Mouse (Mus musculus) cerebellum, adult 11 months (tissue): Measurements from ENCODE around the gene Dnah2.

Experiments
- DNase-seq: peaks from one replicate; pipeline ENCODE4 v3.0.0; 2022

Dnah2 gene

DNA sequence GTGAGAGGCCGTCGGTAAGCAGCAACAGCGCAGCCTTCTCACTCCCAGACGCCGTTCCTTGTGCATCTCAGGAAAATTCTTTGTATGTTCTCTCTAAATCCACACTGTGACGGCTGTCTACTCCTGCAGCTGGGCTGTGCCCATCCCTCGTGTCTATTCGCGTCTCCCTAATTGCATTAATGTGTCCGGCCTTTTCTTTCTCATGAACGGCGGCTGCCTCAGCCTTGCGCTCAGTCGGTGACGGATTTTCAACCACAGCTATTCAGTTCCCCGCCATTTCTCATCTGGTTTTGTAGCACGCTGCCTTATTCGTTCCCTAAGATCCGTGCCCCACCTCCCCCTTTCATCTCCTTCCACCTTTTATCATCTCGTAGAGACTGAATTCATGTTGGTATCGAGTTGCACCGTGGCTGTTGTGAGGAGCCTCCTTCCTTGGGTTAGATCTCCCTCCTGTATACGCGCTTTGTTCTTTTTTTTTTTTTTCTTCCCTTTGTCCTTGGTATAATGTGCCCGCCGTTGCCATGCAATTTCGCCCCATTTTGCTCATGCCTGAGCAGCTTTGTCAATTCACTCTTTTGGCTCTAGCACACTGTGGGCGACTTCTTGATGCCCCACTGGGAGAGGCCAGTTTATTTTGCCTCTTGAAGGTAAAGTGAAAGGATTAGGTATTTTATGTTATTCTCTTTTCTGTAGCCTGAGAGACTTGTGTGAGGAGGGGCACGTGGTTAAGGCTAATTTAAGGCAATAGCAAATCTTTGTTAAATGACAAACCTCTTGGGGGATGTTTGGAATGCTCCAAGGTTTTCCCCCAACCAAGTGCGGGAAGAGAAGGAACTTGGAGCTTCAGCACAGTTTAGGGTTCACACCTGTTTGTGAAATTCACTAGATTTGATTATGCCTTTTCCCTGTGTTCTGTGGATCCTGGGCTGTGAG, 21.5 kb downstream of the Dnah2 start:
- no peak for DNase-seq

DNA sequence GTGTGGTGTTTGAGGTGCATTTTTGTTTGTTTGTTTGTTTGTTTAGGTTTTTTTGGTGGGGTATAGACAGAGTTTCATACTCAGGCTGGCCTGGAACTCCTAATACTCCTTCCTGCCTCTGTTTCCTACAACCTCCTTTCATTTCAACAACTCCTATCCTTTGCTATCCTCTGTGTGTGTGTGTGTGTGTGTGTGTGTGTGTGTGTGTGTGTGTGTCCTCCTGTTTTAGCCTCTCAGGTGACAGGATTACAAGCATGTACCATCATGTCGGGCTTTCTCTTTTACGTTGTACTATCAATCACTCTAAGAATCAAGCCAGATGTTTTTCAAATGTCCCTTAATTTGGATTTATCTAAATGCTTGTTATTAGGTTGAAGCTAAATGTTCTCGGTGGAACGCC, 22.3 kb downstream of the Dnah2 start:
- DNase-seq = no peak

DNA sequence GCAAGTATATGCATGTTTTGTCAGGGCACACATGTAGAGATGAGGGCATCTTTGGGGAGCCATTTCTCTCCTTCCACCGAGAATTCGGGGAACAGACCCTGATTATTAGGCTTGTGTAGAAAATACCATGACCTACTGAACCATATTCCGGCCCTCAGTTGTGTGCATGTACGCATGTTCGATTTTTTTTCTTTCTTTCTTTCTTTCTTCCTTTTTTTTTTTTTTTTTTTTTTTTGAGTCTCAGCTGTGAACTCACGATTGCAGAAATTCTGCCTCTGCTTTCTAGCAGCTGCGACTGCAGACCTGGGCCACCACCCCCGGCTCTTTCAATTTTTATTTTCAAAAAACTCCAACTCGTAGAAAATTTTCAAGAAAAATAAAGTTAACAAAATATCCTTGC, 23.2 kb downstream of the Dnah2 start:
- no peak for DNase-seq

DNA sequence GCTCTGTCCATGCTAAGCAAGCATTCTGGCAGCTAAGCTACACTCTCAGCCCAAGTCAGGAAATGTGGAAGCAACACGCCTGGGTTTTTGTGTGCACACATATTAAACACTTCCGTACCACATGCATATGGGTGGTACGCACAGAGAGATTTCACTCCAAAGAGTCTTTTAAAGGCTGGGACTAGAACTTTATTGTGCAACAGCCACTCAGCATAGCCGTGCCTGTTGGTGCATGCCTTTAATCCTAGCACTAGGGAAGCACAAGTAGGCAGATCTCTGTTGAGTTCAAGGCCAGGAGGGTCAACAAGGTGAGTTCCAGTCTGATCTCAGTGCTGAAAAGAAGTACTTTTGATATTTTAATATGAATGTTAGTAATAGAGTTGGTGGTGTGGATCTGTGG, 25.3 kb downstream of the Dnah2 start:
- no peak for DNase-seq

DNA sequence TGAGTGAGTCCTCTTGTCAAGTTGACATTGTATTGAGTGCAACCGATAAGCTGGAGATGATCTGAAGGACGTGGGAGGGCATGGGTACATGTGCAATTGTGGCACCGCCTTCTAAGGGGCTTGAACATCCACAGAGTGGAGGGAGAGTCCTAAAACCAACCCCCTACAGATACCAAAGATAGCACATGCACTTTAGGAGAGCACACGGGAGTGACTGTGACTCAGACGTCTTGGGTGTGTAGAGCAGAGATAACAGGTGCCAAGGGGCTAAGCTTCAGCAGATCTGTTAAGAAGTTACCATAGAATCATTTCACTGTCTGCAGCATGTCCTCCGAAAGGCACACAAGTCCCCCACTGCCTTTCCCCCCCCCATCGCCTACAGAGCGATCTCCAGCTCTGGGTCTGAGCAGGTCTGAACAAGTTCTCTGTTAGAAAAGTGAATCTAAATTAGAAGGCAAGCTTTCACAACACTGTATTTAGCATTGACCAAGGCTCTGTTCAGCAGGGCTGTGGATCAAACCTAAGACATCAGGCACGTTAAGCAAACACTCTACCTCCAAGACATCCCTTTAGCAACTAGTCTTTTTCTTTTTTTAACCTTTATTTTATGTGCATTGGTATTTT, 27.3 kb downstream of the Dnah2 start:
- no peak for DNase-seq

DNA sequence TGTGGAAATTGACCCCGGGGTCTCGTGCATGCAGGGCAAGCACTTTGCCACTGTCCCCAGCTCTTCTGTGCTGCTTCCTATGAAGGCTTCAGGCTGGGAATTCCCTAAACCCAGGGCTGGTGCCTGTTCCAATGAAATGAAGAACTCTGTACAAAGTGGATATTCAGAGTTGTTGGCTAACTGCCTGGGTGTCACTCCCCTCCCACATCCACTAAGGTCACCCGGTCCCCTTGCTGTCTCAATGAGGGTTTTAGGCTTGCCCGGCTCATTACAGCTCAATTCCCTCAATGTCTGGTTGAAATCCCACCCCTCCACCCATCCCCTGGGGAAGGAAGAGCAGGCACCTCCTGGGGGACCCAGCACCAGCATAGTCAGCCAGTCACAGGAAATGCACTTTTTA, 28.9 kb downstream of the Dnah2 start:
- no peak for DNase-seq

DNA sequence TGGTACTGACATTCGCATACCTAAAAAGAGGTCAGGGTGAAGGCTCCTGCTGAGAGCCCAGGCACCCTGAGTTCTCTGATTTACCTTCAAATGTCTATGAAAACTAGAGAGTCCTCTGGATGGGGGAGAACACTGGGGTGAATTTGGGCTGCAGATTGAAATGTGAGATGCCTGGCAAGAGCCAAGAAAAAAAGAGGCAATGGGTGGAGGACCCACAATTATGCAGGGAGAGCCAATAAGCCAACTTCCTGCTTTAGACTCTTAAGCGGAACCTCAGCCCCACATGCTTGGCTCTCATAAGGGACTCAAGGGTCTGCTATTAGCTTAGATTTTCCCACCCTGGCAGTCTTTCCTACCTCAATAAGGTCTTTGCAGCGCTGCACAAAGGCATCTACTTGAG, 32.2 kb downstream of the Dnah2 start:
- DNase-seq = no peak

DNA sequence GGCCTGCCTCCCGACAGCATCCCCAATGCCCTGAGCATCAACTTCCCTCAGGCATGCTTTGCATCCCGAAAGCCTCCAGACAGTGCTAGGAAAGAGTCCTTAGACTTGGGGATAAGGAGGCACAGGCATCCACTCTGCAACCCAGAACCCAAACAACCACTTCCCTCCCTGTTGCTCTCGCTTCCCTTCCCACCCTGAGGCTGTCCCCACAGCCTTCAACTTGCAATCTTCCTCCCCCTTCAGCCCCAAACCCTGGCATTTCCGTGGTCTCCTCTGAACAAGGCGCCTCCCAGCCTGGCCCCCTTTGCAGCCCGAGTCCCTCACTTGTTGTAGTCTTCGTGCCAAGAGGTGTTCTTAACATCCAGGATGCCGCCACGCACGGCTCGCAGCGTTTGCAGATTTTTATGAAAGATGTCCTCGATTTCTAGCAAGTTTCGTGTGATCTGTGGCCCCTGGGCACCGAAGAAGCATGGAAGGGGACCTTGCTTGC, 32.7 kb downstream of the Dnah2 start:
- no peak for DNase-seq

DNA sequence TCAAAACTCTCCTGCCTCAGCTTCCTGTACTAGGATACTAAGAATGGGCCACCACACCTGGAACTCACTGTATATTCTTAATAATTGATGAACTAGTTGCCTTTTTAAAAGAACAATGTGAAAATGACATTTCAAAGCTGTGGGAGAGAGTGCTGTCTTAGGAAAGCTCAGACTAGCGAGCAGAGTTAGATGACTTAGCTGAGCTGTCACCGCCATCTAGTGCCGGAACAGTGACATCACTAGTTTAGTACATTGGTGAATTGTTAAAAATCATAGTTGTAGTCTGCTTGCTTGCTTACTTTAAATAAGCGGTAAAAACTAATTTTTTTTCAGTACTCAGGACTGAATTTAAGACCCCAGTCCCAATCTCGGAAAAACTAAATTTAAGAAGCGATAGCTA, 35.1 kb downstream of the Dnah2 start:
- peak; percentile 44 for DNase-seq

DNA sequence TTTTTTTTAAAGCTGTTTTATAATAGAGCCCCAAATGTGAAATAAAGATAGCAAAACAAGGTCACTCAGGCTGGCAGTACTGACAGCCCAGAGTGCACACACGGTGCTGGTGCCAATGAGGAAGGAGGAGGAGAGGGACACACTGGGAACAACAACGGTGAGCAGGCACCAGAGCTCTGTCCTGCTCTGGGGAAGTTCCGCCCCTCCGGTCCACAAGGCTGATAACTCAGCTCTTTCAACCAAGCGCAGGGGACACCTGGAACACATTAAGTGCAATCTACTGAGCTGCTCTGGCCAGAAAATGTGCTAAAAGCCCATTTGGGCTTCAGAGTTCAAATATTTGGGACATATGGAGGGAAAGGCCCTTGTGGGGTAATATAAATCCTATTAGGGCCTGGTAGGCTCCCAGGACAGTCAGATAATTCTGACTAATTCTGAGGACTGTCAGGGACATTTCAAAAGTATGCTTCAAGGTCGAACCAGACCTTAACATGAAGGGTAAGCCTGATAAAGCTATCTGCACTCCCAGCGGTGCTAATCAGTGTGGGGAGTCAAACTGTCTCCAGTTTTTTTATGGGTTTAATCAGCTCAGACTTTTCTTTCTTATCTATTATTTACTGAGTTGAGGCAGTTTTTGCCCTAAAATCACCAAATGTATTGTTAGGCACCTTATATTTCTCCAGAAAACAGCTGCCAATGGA, 38.0 kb downstream of the Dnah2 start:
- DNase-seq = no peak

DNA sequence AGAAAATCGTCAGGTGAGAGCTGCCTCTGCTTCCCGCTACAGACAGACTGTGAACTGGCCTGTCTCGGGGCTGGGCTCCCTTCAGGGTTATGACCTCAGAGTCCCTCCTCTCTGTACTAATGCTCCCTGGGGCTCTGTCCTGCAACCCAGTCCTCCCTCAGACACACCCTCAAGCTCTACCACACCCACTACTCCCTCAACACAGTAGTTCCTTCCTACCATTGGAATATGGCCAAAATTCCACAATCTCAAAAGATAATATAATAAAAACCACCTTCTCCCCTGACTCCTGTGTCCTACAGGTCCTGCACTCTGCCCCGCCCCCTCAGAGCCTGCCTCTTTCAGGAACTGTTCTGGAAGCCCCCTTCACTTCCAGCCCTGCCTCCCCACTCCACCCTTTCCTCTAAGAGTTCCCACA, 45.0 kb downstream of the Dnah2 start:
- DNase-seq = no peak

DNA sequence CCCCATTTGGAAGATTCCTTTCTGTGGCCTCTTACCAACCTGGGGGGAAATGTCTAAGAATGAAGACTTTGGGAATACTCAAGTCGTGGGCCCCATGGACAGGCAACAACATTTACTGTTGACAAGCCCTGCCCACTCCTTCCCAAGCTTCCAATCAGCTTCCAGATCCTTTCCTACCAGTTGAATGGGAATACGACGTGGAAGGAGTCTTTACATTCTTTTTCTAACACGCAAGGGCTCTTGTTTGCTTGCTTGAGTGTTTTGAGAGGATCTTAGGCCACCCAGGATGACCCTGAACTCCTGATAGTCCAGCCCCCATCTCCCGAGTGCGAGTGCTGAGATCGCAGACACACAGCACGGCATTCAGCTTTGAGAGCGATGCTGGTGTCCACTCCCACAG, 47.4 kb downstream of the Dnah2 start:
- DNase-seq = no peak

DNA sequence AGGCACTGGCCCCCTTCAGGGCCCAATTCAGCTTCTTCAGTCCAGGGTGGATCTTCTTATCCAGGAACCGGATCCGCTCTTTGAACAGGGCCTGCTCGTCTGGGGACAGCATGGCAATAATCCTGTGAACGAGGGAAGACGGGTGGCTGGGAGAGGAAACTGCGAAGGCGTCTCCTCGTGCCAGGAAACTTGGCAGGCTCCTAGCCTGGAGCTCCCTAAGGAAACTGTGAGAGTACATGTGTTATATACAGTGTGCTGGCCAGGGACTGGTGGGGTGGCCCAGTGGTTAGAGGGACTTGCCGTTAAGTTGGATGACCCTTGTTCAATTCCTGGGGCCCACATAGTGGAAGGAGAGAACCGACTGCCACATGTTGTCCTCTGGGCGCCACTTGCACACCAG, 49.8 kb downstream of the Dnah2 start:
- DNase-seq = no peak

DNA sequence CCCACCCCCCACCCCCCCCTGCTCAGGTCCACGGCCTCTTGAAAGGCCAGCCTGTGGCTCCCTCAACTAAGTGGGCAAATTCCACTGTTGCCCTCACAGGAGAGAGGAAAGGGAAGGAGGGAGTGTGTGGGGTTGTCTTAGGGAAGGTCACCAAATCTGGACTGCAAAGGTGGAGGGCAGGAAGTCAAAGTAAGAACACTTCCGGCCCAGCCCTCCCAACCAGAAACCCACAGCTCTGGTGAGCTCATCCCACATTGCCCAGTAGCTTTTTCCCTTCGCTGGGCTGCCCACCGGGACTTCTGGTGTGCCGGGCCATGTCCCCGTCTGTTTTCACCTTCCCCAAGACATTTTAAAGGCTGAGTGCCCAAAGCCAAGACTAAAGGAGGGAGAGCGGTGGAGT, 57.2 kb downstream of the Dnah2 start:
- DNase-seq = no peak

DNA sequence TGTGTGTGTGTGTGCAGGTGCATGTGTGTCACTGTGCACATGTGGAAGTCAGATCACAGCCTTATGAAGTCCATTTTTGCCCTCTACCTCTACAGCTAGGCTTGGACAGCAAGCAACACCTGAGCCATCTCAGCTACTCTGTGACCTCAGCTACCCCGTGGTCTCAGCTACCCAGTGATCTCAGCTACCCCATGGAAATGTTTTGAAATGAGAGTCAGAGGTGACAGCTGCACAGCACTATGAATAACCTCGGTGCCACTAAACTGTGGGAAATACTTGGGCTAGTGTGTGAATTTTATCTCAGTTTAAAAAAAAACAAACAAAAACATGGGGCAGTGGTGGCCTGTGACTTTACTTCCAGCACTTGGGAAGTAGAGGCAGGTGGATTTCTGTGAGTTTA, 58.0 kb downstream of the Dnah2 start:
- no peak for DNase-seq

DNA sequence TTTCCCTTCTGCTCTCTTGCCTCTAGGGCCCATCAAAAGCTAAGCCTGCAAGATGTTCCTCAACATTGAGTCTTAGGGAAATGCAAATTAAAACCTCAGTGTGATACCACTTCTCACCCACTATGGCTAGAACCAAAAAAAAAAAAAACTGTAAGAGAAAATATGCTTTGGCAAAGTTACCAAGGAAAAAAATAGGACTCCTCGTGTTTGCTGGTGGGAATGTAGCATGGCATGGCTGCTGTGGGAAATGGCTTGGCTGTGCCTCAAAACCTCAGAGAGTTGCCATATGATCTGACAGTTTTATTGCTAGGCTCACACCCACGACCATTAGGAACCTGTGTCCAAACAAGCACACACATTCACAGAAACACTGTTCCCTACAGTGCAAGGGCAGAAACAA, 61.4 kb downstream of the Dnah2 start:
- DNase-seq = no peak

DNA sequence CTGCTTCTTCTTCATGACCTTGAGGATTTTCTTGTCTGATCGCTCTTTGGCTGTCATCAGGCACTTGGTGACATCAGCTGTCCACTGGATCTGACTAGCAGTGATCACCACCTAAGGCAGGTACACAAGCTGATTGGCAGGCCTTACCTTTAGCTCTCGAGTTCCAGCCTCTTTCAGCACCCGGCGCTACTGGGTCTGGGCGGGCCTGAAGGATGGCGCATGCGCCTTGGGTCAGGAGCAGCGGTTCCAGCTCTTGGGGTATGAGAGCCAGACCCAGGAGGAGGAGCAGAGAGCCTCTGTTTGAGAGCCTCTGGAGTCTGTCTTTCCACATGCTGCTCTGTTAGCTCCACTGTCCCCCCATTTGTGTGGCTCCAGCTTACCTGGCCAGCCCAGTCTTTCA, 71.3 kb downstream of the Dnah2 start:
- DNase-seq = no peak

DNA sequence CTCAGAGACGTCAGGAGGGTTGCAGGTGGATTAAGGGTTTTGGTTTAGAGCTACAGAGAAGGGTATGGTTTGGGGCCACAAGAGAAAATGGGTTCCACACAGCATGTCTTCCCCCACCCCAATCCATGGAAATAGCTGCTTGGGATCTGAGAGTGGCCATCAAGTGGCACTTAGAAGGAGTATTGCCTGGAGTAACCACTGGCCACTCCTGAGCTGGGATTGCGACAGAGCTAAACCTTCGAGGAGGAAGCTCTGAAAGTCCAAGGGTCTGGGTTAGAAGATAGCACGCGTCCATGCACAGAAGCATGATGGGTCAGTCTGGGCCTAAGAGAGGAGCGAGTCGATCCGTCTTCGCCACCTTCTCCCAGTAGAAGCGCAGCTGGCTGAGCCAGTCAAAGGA, 72.1 kb downstream of the Dnah2 start:
- no peak for DNase-seq

DNA sequence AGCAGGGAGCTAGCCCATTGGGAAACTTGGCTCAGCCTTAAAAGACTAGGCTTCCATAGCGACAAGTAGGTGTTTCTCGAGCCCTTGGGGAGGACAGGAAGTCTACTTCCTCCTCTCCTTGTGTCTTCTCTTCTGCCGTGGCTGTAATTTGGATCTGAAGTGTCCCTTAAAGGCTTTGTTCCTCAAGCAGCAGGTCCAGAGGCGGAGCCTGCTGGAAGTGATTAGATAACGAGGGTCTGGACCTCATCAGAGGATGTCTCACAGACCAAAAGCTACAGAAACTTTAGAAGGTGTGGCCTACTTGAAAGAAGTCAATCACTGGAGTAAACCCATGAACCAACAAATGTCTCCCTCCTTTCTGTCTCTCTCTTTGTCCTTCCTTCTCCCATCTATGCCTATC, 74.2 kb downstream of the Dnah2 start:
- no peak for DNase-seq

DNA sequence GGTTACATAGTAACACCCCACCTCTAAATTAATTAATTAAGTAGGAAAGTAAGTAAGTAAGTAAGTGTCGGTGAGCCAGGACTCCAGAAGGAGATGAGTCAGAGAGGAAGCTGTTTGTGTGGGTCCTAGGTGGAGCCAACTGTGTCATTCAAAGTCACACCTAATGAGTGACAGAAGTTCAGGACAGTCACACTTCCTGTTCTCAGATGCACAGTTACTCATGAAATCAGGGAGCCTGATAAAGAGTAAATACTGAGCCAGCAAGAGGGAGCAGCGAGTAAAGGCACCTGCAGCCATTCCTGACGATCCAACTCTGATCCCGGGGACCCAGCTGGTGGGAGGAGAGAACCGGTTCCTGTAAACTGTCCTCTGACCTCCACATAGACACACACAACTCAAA, 76.2 kb downstream of the Dnah2 start:
- DNase-seq = no peak

DNA sequence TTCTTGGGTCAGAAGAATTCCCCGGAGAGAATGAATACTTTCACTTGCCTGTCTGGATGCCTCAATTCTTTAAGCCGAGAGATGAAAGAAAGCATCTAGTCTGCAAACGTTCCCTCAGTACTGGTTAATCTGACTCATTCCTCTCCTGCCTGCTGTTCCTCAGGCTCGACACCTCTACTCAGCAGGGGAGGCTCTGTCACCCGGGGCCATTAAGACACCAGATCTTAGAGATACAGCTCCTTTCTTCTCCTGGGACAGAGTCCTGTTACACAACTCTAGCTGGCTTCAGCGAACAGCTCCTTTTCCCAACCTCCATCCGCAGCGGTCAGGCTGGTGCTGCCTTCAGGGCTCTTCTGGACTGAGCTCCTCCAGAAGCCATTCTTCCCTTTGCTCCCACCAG, 77.4 kb downstream of the Dnah2 start:
- no peak for DNase-seq

DNA sequence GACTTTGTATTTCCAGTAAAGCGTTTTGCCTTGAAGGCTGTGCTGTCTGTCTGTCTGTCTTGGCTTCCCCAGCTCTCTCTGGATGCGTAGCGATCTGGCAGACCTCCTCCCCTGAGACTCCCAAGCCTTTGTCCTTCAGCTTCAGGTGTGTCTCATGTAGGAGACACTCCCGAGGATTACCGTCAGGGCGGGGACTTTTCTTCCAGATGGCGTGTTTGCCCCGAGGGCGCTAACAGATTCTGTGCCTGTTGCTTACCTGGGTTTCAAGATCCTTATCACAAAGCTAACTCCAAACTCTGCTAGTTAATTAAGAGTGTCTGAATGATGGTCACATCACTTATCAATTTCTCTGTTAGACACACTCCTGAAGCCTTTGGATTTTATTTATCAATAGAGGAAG, 79.6 kb downstream of the Dnah2 start:
- no peak for DNase-seq

DNA sequence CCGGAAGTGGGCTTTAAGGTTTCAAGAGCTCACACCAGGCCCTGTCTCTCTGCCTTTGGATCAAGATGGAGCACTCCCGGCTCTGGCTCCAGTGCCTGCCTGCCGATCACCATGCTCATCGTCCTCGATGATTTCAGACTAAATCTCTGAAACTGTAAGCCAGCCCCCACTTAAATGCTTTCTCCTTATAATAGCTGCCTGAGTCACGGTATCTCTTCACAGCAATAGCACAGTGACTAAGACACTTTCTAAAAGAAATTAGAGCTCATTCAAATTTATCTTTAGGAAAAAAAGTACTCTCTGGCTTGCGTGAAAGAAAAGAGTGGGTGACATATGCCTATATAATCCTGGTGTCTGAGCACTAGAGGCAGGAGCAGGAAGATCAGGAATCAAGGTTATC, 84.9 kb downstream of the Dnah2 start:
- DNase-seq = no peak

DNA sequence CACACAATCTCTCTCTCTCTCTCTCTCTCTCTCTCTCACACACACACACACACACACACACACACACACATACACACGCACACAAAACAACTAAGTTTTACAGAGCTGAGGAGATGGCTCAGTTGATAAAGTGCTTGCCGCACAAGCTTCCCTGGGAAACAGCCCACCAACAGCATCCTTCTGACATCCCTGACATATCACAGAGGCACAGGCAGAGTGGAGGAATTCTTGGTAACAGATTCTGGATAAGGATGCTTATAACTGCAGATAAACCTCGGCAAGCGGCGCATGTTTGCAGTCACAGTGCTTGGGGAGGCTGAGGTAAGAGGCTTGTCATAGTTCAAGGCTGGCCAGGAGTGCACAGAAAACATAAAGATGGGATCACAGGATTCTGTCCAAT, 87.3 kb downstream of the Dnah2 start:
- DNase-seq = no peak
